23 mouse cellular contexts compared by ENCODE assay signal in the genomic region with DNA sequence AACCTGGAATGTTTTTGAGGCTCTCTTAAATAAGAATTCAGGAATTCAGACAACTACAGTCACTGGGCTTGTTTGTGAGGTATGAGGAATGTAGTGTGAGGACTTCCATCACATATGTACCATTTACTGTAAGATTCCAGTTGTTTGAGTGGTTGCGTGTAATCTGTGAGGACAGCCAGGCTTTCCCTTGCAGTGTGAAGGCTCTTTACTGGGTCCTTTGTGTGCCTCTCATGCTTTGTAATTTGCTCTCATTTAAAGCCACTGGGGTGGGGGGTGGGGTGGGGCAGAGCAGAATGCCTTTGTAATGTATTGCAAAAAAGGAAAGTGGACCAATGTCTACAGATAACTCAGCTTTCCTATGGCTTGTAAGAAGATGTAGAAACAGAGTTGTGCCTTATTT.
DNase-seq lines count a peak whose midpoint lies in the region; ATAC-seq lines count a peak whose summit lies in the region.
"Had no signal": no experiment of that assay in that cellular context is flagged by ENCODE, and none has a peak within 500 bp of the region (broad histone marks: within the 10 kb centered on the region; RNA-seq: fewer than 3 reads in every experiment).

No protein-coding gene starts in this region.

- no peak overlapping the region for H3K27ac ChIP-seq in midbrain, embryonic 11.5 days (ENCODE audit: low read depth, low read length)
- no peak overlapping the region for H3K27ac ChIP-seq in midbrain, embryonic 15.5 days
- H3K27ac ChIP-seq in midbrain, embryonic 13.5 days, result no peak overlapping the region
- H3K27ac ChIP-seq in midbrain, embryonic 16.5 days (ENCODE audit: low read length), result no peak overlapping the region
- H3K27ac ChIP-seq: embryonic facial prominence, embryonic 13.5 days; embryonic facial prominence, embryonic 15.5 days; forebrain, embryonic 10.5 days; forebrain, embryonic 12.5 days had no signal

- no peaks in the 10 kb centered on the region for H3K9me3 ChIP-seq in midbrain, embryonic 11.5 days (ENCODE audit: control insufficient read depth, low read length)
- H3K9me3 ChIP-seq in midbrain, embryonic 15.5 days, result no peaks in the 10 kb centered on the region
- H3K9me3 ChIP-seq in midbrain, embryonic 13.5 days, result no peaks in the 10 kb centered on the region
- H3K9me3 ChIP-seq in midbrain, embryonic 16.5 days (replicated peaks; ENCODE audit: control insufficient read depth, low read length, poor library complexity, severe bottlenecking), result no peaks in the 10 kb centered on the region
- H3K9me3 ChIP-seq: embryonic facial prominence, embryonic 13.5 days; embryonic facial prominence, embryonic 15.5 days; forebrain, embryonic 10.5 days; forebrain, embryonic 12.5 days had no signal

- no peak overlapping the region for H3K4me3 ChIP-seq in midbrain, embryonic 11.5 days (ENCODE audit: low read depth, low read length)
- no peak overlapping the region for H3K4me3 ChIP-seq in midbrain, embryonic 15.5 days
- no peak overlapping the region for H3K4me3 ChIP-seq in midbrain, embryonic 13.5 days (replicated peaks)
- no peak overlapping the region for H3K4me3 ChIP-seq in midbrain, embryonic 16.5 days (ENCODE audit: low read depth, low read length)
- H3K4me3 ChIP-seq: embryonic facial prominence, embryonic 13.5 days; embryonic facial prominence, embryonic 15.5 days; erythroblast, embryonic 14.5 days; forebrain, embryonic 10.5 days; forebrain, embryonic 12.5 days had no signal

- peak; percentile 81 for ATAC-seq in midbrain, embryonic 11.5 days (ENCODE audit: low FRiP score)
- ATAC-seq in midbrain, embryonic 15.5 days (replicated peaks), result no peak
- ATAC-seq in midbrain, embryonic 13.5 days, result 0 out of 2 replicates have a peak, but pooled peaks have one; percentile 56
- no peak for ATAC-seq in midbrain, embryonic 16.5 days
- ATAC-seq: activated CD4-positive, CD25-positive, alpha-beta regulatory T cell, adult 4 months; forebrain, embryonic 14.5 days; forebrain, embryonic 16.5 days had no signal

- H3K4me2 ChIP-seq in midbrain, embryonic 11.5 days, result no peak overlapping the region
- no peak overlapping the region for H3K4me2 ChIP-seq in midbrain, embryonic 15.5 days
- H3K4me2 ChIP-seq in midbrain, embryonic 13.5 days (replicated peaks), result no peak overlapping the region
- no peak overlapping the region for H3K4me2 ChIP-seq in midbrain, embryonic 16.5 days (ENCODE audit: low read length)
- H3K4me2 ChIP-seq: embryonic facial prominence, embryonic 13.5 days; embryonic facial prominence, embryonic 15.5 days; forebrain, embryonic 12.5 days had no signal

- peak; percentile 88 for DNase-seq in midbrain, embryonic 11.5 days (ENCODE audit: low spot score, missing footprints)
- peak; percentile 5 for DNase-seq in ZHBTc4 (ENCODE audit: low read depth, low spot score)
- DNase-seq in adrenal gland, postnatal 25 days, result no peak
- DNase-seq: adrenal gland, adult 8-10 months; adrenal gland, postnatal 14 days; cerebellum, adult 11 months; cerebellum, adult 18-20 months; cerebellum, adult 8-10 months; cerebellum, adult 9-11 months; cerebellum, postnatal 14 days; cerebellum, postnatal 36 days; embryo, embryonic 11 days had no signal

- H3K4me1 ChIP-seq in midbrain, embryonic 11.5 days (ENCODE audit: control insufficient read depth, insufficient read depth, low read length), result no peaks in the 10 kb centered on the region
- H3K4me1 ChIP-seq in midbrain, embryonic 15.5 days, result no peaks in the 10 kb centered on the region
- H3K4me1 ChIP-seq in midbrain, embryonic 13.5 days (replicated peaks), result peaks cover 4% of the 10 kb centered on the region; the same call in 1 of the 2 replicates
- H3K4me1 ChIP-seq in midbrain, embryonic 16.5 days (ENCODE audit: control insufficient read depth, insufficient read depth, low read length), result no peaks in the 10 kb centered on the region
- H3K4me1 ChIP-seq: embryonic facial prominence, embryonic 13.5 days; embryonic facial prominence, embryonic 15.5 days had no signal

- H3K9ac ChIP-seq in midbrain, embryonic 11.5 days (ENCODE audit: low read length), result no peak overlapping the region
- no peak overlapping the region for H3K9ac ChIP-seq in midbrain, embryonic 15.5 days
- no peak overlapping the region for H3K9ac ChIP-seq in midbrain, embryonic 13.5 days (replicated peaks)
- no peak overlapping the region for H3K9ac ChIP-seq in midbrain, embryonic 16.5 days (ENCODE audit: low read depth, low read length)
- H3K9ac ChIP-seq: embryonic facial prominence, embryonic 13.5 days; embryonic facial prominence, embryonic 15.5 days; forebrain, embryonic 12.5 days had no signal

- no peaks in the 10 kb centered on the region for H3K36me3 ChIP-seq in midbrain, embryonic 11.5 days (ENCODE audit: control insufficient read depth, insufficient read depth, low read length)
- no peaks in the 10 kb centered on the region for H3K36me3 ChIP-seq in midbrain, embryonic 15.5 days (replicated peaks)
- H3K36me3 ChIP-seq in midbrain, embryonic 13.5 days, result no peaks in the 10 kb centered on the region
- H3K36me3 ChIP-seq in midbrain, embryonic 16.5 days (ENCODE audit: control insufficient read depth, insufficient read depth, low read length), result no peaks in the 10 kb centered on the region
- H3K36me3 ChIP-seq: embryonic facial prominence, embryonic 13.5 days; embryonic facial prominence, embryonic 15.5 days; forebrain, embryonic 10.5 days; forebrain, embryonic 12.5 days had no signal

- WGBS in midbrain, embryonic 11.5 days, result 46% methylated on average over 1 of the region's 1 CpGs
- 23% methylated on average over 1 of the region's 1 CpGs for WGBS in midbrain, embryonic 15.5 days
- WGBS in midbrain, embryonic 13.5 days, result 44% methylated on average over 1 of the region's 1 CpGs
- 24% methylated on average over 1 of the region's 1 CpGs for WGBS in midbrain, embryonic 16.5 days

- H3K27me3 ChIP-seq in midbrain, embryonic 11.5 days (ENCODE audit: control insufficient read depth, insufficient read depth, low read length), result no peaks in the 10 kb centered on the region
- no peaks in the 10 kb centered on the region for H3K27me3 ChIP-seq in midbrain, embryonic 15.5 days (replicated peaks)
- no peaks in the 10 kb centered on the region for H3K27me3 ChIP-seq in midbrain, embryonic 13.5 days
- no peaks in the 10 kb centered on the region for H3K27me3 ChIP-seq in midbrain, embryonic 16.5 days (ENCODE audit: control insufficient read depth, insufficient read depth, low read depth, low read length)
- H3K27me3 ChIP-seq: embryonic facial prominence, embryonic 13.5 days; embryonic facial prominence, embryonic 15.5 days; forebrain, embryonic 12.5 days had no signal

Comparison
In these comparisons a context has a peak if more than half of its experiments do, and no peak if none do; other contexts are left out.
1. ATAC-seq: peak in midbrain, embryonic 11.5 days (single experiment) and midbrain, embryonic 13.5 days (single experiment); none in midbrain, embryonic 15.5 days (single experiment) and midbrain, embryonic 16.5 days (single experiment).